Mouse (Mus musculus) gastrocnemius, postnatal 10 days (tissue): ENCODE measurements around the gene Copb2. TPM values are rescaled to one million over a fixed set of nuclear protein-coding genes. Genes with fewer than 3 reads are reported as not detected.

Experiments used
- total RNA-seq, 2 experiments: library from RNA; stranded (reverse); gene quantifications; 2 replicates each; pipeline ENCODE4 v1.2.3; 2021

Copb2 gene
- total RNA-seq, 2 experiments from 2014 or later: 78.6 to 89.4 TPM

Other genes starting within 250 kb of the Copb2 start
- 1 to 10 TPM; 5.9 to 6.9 TPM for gene Rbp1, start 140.8 kb upstream of the Copb2 start, total RNA-seq
- gene Rbp2, start 77.6 kb upstream of the Copb2 start, total RNA-seq: not detected
- gene Mrps22, start 37.9 kb downstream of the Copb2 start, total RNA-seq: 10 to 100 TPM; 29.9 to 33.9 TPM